Mouse (Mus musculus) cerebellum, adult 8-10 months (tissue): ENCODE results near the gene Csrp1.

Experiments
- DNase-seq: peaks from one replicate; pipeline ENCODE4 v3.0.0; 2022

Csrp1 gene

DNA sequence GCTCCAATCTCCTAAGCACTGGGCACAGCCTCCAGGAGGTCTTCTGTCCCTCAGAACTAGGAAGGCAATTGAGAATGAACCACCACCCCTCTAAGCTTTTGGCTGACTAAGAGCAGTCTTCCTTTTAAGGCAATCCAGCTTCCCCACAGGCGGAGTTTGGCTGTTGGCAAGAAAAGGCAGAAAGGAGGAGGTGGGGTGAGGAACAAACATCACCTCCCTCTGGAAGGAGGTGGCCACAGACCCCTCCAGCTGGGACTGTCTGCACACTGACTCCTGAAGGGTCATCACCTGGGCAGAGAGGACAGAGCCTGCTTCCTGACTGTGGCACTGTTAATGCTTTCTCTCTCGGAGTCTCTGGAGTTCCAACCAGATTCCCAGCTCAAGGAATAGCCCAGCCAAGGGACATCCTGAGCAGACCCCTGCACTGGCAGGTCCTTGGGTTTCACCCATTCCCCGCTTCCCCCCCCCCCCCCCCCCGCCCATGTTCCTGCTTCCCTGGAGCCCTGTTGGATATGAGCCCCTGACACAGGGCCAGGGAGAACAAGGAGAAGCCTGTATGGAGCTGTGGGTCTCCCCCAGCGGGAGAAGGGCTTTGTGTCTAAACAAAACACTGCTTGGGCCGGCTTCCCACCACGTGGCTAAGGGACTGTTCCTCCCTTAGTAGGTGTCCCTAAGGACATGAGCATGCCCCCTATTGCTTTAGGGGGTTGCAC is 14.5 kb downstream of the Csrp1 start:
- DNase-seq, result no peak

DNA sequence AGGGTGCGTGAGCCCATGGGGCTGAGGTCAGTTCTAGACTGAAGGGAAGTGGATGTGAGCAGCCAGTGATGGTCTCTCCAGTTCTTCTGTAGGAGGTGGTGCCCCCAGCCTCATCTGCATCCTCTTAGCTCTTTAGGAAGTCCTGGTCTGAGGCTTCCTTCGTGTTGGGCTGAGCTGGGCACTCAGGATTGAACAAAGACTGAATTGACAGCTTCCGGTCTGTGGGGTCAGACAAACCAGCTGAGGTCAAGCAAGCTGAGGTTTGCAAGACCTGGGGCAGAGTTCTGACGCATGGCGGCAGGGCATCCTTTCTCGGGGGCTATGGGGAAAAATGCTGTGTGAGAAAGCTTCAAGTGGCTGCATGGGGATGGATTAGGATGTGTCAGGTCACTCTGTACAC is 15.6 kb downstream of the Csrp1 start:
- DNase-seq, result no peak

DNA sequence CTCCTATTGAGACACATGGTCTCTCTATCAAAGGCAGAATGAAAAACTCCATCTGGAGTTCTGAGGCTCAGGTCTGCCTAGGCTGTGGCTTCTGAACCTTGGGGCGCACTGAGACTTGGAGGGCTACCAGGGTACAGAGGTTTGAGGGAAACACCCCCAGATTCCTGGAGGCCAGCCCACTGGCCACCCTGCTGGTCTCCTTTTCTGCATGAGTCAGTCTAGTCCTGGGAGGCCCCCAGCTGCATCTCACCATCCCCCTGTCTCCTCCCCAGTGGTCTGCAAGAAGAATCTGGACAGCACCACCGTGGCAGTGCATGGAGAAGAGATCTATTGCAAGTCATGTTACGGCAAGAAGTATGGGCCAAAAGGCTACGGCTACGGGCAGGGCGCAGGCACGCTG is 25.1 kb downstream of the Csrp1 start:
- no peak for DNase-seq

DNA sequence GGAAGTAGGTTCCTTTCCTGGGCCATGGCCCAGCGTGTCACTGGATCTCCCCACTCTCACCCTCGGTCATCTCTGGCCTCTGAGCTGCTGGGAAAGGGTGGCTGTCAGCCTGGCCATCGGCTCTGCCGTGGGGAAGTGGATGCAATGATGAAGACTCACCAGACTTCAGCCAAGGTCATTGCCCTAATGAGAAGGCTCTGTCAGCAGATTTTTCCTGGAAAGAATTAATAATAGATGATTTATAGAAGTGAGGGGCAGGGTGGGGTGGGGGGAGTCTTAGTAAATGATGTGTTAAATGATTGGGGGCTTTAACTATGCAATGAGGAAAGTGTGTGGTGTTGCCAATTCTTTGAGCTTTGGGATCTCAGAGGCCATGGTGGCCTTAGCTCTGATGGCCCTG is 26.4 kb downstream of the Csrp1 start:
- no peak for DNase-seq

DNA sequence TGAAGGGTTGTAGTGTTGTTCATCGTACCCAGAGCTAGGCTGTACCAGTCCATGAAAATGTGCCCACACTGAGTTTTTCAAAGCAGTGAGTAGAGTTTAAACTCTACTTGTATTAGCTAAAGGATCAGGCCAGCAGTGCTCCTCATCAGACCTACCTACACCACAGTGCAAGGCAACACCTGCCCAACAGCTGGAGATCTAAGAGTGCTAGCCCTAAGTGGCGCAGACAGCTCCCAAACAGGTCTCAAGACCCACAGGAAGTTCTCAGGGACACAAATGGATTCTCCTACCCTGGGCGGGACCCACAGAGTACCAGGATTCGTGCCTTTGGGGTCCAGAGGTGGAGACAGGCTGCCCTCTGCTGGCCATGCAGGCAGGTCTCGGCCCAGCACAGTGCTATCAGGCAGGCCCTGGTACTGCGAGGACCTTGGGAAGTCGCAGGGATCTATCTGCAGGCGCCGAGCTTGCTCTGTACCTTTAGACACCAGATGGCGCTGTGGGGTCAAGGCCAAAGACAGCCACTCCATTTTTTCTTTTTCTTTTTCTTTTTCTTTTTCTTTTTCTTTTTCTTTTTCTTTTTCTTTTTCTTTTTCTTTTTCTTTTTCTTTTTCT is 33.0 kb downstream of the Csrp1 start:
- DNase-seq, result peak; percentile 70

DNA sequence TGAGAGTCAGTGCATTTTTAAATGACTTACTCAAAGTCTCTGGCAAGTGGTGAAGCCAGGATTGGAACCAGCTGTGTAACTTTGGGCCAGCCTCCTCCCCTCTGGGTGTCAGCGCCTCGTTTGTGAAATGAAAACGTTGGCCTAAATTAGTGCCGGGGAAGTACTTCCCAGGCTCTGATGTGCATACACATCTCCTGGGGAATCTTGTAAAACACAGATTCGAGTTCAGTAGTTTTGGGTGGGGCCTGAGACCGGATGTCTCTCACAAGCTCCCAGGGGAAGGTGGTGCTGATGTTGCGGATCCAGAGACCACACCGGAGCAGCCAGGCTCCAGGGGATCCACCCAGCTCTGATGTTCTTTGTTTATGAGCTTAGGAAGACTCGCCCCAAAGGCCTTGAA is 35.4 kb downstream of the Csrp1 start:
- DNase-seq, result no peak

DNA sequence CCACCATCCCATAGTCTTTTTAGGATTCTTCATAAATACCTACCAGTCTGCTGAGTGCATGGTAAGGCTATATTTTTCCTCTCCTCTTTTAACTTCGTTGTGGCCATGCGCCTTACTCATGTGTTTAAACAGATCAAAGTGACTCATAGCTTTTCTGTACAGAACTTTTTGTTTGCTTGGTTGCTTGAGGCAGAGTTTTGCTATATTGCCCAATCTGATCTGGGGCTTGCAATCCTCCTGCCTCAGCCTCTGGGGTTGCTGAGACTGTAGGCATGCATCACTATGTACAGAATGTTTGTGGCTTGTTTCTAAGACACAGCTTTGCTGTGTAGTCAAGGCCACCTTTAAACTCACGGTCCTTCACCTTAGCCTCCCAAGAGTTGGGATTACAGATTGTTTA is 36.1 kb downstream of the Csrp1 start:
- no peak for DNase-seq

DNA sequence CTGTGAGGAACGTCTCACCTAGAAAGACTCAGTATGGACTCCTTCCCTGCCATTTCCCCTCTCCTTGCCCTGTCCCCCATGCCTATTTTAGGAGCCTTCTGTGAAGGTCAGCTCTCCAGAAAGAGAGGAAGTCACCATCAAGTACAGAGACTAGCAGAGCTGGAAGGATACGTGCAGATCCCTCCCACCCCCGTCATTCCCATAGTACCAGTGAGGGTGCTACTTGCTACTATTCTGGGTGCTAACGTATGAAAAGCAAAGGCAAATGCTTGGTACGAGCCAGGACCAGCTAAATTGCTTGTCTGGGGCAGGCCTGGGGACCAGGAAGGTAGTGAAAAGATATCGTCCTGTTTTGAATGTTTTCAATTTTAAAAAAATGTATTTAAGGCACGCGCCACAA is 37.4 kb downstream of the Csrp1 start:
- DNase-seq, result no peak

DNA sequence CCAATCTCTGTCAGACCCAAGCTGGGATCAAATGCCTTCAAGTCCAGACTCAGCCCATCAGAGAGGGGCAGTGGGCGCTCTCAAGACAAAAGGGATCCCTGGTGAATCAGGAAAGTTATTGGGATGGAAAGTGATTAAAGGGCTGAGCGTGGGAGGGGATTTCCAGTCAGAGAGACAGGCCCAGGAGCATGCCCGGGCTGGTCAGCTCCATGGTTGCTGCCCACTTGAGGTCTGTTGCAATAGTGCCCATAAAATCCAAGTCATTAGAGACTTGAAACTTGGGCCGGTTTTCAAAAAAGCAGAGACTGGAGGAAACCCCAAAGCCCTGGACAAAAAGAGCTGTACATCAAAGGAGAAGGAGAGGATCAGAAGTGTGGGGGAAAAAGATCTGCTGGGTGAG is 39.8 kb downstream of the Csrp1 start:
- DNase-seq, result no peak

DNA sequence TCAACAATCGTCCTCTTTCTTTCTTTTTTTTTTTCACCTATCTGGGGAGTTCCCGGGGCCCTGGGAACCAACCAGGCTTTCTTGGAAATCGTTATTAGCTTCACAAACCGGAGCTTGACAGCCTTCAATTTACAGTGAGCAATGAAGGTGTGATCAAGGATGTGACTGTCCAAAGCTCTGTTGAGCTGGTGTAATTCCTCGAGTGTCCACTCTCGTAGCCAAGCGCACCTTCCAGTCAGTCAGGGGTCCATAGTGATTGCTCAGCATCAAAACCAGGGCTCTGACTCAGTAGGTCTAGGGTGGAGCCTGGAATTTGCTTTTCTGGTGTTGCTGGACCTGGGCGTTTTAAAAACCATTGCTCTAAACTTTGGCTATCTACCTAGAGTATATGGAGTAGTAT is 40.4 kb downstream of the Csrp1 start:
- no peak for DNase-seq

DNA sequence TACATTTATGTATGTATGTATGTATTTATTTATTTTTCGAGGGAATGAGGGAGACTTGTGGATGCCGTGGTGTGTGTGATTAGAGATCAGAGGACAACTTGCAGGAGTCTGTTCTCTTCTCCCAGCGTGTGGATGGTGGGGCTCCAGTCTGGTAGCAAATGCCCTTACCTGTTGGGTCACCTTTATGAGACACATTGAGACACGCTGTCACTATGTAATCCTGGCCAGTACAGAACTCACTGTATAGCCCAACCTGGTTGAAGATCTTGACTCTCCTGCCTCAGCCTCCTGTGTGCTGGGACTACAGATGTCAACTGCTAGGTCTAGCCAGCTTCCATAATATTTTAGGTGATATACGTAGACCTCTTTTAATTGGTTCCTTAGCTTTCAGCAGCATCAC is 41.9 kb downstream of the Csrp1 start:
- no peak for DNase-seq

DNA sequence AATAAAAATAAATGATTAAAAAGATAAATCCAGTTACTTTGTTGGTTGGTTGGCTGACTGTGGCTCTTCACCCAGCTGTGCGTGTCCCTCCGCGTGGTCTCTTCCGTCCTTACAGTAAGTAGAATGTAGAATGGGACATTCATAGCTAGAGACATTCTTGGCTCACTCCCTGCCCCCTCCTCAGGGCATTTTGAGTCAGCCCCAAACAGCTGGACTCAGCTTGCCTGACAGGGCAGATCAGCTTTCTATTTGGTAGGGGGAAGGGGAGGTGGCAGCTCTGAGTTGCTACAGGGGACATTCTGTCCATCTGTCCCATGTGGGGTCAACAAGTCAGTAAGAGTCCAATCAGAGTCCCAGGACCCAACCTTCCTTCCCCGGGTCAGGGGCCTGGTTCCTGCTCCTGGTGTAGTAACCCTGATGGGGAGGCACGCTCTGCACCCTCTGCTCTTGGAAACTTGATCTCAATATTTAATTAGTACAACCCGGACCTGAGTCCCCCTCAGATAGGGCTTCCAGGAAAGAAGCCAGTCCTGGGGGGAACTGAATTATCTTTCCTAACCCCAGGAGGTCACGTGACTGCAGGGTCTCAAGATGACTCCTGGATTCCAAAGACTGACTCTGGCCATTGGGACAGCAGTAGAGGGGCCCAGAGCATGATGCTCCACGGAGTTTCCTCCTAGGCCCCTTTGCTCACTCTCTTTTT is 43.8 kb downstream of the Csrp1 start:
- no peak for DNase-seq

DNA sequence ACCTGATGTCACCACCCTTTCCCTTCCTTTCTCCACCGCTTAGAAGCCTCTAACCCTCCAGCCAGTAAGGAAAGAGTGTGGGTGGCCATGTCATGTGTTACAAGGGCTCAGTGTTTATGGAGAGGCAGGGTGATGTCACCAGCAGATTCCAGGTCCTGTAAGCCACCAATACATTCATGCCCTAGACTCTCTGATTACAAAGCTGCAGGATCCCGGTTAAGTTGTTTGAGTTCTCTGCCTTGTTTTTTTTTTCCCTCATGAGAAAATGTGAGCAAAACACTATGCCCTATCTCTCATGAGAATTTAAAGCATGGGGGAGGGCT is 44.3 kb downstream of the Csrp1 start:
- no peak for DNase-seq

DNA sequence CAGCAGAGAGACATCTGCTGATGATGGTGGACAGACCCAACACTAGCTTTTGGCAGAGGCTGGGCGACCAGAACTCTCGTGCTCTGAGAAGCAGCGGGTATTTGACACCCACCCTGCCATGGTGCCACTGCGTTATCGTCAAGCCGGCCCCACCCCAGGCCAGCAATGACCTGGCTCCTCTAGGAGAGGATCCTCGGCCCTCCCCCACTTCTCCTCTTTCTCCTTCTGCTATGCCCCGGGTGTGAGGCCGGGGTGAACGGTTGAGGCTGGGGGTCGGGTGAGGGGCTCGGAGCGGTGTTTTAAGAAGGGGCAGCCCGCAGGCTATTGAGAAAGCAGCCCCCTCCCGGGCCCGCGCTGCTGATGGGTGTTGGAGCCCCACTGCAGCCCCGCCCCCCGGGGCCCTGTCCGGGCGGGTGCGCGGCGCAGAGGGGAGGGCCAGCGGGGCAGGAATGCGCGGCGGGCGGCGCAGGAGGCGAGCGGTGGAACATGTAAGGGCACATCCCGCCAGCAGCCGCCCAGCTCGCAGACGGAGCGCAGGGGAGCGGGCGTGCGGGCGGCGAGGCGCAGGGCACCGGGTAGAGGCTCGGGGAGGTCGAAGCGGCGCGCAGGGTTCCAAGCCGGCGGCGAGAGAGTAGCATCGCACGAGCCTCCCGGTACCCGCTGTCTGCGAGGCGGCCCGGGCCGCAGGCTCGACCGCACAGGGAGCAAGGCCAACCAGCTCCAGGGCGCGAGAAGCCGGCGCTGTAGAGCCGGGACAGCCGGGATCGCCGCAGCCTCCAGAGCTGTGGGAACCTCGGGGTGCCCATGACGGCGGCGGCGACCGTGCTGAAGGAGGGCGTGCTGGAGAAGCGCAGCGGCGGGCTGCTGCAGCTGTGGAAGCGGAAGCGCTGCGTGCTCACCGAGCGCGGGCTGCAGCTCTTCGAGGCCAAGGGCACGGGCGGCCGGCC is 46.1 kb downstream of the Csrp1 start, which contains the start of gene Phlda3:
Gene Phlda3, plus strand, starts transcription at position 475 of the 947 bp plus-strand sequence.
- DNase-seq, result no peak

DNA sequence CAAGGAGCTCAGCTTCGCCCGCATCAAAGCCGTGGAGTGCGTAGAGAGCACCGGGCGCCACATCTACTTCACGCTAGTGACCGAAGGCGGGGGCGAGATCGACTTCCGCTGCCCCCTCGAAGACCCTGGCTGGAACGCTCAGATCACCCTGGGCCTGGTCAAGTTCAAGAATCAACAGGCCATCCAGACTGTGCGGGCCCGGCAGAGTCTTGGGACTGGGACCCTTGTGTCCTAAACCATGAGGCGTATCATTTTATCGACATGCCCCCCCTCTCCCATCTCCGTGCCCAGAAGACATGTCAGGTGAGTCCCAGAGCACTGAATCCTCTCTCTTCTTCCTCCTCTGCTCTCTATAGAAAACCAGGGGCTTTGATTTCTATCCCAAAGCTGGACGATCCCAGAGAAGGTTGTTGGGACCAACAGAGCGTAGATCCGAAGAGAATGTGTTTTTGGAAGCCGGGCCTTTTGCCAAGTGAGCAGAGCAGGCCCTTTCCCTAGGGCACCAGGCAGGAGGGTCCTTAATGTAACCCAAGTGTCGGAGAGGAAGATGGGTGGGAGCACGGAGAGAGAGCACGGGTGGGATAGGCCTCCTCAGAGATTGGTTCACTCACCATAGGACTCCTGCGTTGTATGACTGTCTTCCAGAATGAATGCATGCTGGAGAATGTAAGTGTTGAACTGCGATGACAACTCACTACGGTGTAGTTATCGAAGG is 46.9 kb downstream of the Csrp1 start:
- no peak for DNase-seq

DNA sequence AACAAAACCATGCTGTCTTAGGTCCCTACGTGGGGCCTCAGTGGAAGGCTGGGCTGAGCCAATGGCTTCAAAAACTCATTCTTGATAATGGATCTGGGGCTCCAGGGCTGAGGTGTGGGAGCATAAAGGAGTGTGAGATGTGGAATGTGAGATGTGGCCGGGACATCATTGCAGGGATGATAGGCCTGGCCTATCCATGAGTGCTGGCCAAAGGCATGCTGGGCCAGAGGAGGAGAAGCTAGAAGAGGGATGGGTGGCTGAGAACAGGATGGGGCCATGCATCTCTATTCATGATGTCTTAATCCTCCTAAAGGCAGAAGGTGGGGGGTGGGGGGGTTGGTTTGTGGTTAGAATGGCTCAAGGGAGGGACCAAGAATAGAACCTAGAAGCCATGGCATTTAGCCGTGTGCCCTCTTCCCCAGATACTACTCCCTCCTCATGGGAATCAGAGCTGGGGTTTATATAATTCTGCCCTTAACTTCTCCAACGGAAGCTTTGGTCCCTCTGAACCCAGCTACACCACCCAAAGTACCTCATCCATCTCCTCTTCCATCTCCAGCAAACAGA is 47.5 kb downstream of the Csrp1 start:
- DNase-seq, result no peak

DNA sequence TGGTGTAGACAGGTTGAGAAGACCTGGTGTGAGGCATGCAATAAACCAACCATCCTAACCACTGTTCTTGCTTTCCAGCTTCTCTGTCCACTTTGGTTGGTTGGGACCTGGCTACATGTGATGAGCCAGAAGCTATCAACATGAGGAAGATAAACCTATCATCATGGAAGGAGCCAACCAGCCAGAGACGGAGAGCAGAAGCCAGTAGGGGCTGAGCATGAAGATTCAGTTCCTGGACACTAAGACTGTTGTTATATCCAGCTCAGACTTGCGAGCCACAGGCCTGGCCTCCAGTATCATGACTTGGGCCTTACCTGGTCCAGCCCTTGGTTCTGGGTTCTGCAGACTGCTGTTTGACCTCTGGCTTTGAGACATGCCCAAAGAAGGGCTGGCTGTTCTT is 48.5 kb downstream of the Csrp1 start:
- no peak for DNase-seq

DNA sequence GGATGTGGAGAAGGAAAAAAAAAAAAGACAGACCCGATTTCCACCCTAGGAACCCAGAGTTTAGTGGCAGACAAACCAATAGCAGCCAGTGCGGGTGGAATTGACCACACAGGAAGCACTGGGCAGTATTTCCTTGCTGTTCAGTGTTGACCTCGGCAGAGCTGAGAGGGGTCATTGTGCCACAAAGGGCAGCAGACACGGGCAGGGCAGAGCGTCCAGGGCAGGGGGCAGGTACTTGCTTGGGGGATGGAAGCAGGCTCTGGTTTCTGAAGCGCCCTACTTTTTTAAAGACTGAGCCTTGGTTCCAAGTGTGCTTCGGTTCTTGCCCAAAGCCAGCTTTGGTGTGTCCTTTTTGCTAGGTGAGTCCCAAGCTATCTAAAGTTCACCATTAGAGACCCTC is 50.4 kb downstream of the Csrp1 start:
- no peak for DNase-seq

DNA sequence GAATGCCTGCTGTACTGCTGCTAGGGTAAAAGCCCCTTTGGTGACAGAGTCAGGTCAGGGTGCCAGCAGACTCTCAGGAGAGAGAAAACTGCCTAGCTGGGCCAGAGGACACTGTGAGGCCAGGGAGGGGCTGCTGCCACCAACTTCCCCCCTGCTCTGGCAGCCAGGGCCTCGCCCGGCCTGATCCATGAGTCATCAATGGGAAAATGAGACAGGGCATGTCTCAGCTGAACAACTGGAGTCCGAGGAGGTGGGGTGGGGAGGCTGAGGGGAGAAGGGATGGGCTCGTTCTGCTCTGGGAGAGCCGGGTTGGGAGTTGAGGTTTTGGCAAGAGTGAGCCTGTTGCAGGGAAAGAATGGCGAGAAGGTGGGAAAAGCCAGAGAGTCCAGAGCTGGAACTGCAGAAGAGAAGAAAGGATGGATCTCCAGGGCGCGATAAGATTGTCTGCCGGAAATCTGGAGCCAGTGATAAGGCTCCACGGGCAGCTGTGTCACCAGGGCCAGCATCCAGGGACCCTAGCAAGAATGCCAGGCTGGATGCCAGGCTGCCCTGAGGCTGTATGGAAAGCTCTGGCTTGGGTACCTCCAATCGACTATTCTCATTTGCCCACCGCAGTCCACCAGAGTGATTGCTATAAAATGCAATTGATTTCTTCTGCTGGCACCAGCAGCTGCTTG is 51.2 kb downstream of the Csrp1 start:
- no peak for DNase-seq

DNA sequence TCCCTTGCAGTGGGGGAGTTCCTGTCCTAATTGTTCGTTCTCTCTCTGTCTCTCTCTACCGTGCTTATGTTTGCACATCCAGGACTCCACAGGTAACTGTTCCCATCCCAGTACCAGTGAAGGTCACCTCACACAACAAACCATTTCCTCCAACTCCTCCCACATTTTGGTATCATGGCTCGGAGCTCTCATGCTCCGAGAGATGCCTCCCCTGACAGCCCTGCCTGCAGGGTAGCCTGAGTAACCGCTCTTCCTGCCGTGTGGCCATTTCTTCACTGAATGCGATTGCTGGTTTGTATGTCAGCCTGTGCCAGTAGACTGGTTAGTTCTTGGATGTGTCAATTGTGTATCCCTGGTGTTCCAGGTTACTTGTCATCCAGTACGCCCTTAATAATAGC is 51.7 kb downstream of the Csrp1 start:
- DNase-seq, result no peak

DNA sequence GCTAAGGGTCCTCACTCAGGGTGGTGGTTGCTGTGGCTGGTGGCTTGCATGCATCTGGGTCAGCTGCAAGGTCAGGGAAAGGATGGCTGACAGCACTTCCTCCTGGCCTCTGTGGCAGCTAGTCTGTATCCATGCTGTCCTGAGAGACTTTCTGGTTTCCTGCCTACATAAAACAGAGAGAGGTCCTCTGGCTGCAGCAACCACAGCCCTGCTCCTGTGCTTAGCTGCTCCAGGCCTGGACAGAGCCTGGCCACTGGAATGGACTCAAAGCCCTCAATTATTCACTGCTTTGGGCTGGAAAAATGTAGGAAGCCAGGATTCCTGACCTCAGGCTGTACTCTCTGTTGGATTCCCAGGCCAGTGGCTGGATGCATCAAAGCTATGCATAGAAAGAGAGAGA is 56.7 kb downstream of the Csrp1 start:
- DNase-seq, result no peak

DNA sequence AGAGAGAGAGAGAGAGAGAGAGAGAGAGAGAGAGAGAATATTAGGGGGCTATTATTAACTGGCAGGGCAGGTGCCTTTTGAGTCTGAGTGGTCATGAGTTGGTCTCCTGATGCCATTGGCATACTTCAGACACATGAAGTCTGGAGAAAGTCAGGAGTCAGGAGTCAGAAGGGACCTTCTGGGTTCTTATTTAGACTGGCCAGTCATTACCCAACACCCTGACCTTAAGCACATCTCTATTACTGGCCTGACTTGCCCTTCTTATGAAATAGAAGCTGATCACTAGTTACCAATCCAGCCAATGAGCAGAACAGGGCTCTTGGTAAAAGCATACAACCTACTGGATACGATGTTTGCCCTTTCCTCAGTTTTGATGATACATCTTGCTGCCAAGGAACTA is 57.2 kb downstream of the Csrp1 start:
- no peak for DNase-seq
